Mouse (Mus musculus) intestine, embryonic 14.5 days (tissue): ENCODE data around the gene Larp1b. TPM values are rescaled to one million over a fixed set of nuclear protein-coding genes. Genes with fewer than 3 reads are reported as not detected.

Source experiments
- ATAC-seq: fragments of 200-750 bp; cut with Nextera tagmentation; replicated peaks from 2 replicates; pipeline ENCODE4 v1.8.0; 2017; ENCODE audit warnings: low read depth, moderate number of reproducible peaks, moderate TSS enrichment, moderate library complexity; ENCODE audit not compliant: low FRiP score, low TSS enrichment
- DNase-seq: peaks from one replicate; pipeline ENCODE4 v3.0.0-alpha.2; 2018; ENCODE audit warnings: low spot score
- H3K27ac ChIP-seq: fragments of 300-500 bp; sonication (generic); 2 replicates; pipeline ENCODE4 v1.5.1; 2014; ENCODE audit warnings: low read depth, mild to moderate bottlenecking, control low read depth
- H3K27me3 ChIP-seq: fragments of 300-500 bp; sonication (generic); replicated peaks from 2 replicates; pipeline ENCODE4 v1.6.1; 2014; ENCODE audit warnings: low read length, control low read depth; ENCODE audit not compliant: control insufficient read depth, insufficient read depth
- H3K36me3 ChIP-seq: fragments of 300-500 bp; sonication (generic); 2 replicates; pipeline ENCODE4 v1.6.1; 2014; ENCODE audit warnings: low read length, control low read depth; ENCODE audit not compliant: control insufficient read depth, insufficient read depth
- H3K4me1 ChIP-seq: fragments of 300-500 bp; sonication (generic); replicated peaks from 2 replicates; pipeline ENCODE4 v1.6.1; 2014; ENCODE audit warnings: low read length, control low read depth, mixed read lengths; ENCODE audit not compliant: control insufficient read depth, insufficient read depth
- H3K4me2 ChIP-seq: fragments of 300-500 bp; sonication (generic); 2 replicates; pipeline ENCODE4 v1.6.1; 2014; ENCODE audit warnings: low read length
- H3K4me3 ChIP-seq: fragments of 300-500 bp; sonication (generic); 2 replicates; pipeline ENCODE4 v1.5.1; 2014; ENCODE audit warnings: low read depth, low read length, control low read depth, mixed read lengths
- H3K9ac ChIP-seq: fragments of 300-500 bp; sonication (generic); 2 replicates; pipeline ENCODE4 v1.6.1; 2014; ENCODE audit warnings: mild to moderate bottlenecking, low read length
- H3K9me3 ChIP-seq: fragments of 300-500 bp; sonication (generic); 2 replicates; pipeline ENCODE4 v1.6.1; 2016; ENCODE audit warnings: low read length, control low read depth; ENCODE audit not compliant: control insufficient read depth
- WGBS: fragments of 180-500 bp; shearing (Covaris S2); extraction: QIAGEN DNeasy Blood & Tissue Kit; methylation state at CpG from one replicate; pipeline ENCODE4 v1.1.7; 2014; 5-methylcytosine and 5-hydroxymethylcytosine counted together
- polyA plus RNA-seq: library from polyadenylated mRNA; unstranded; fragments of >200 nt; fragmentation: Nextera tagmentation; extraction: Ambion mirVana; gene quantifications from 2 replicates; pipeline ENCODE4 v1.2.1, GENCODE M21; 2014

Gene Larp1b
- polyA plus RNA-seq, 1 experiment from 2014 or later = 6.2 TPM

GRCm38 (mm10) chr3:40952606-40953005 lies 3.0 kb downstream of the Larp1b start:
- H3K27ac ChIP-seq = no peak overlapping the region
- peaks cover 7% of the 10 kb centered on the region; the same call in 1 of the 2 replicates for H3K4me1 ChIP-seq
- DNase-seq (no peak), ATAC-seq (no peak)
- H3K4me3 ChIP-seq = no peak overlapping the region
- no peak overlapping the region for H3K4me2 ChIP-seq
- no peaks in the 10 kb centered on the region for H3K9me3 ChIP-seq
- H3K36me3 ChIP-seq = no peaks in the 10 kb centered on the region
- no peak overlapping the region for H3K9ac ChIP-seq
- peaks cover 8% of the 10 kb centered on the region; the same call in 1 of the 2 replicates for H3K27me3 ChIP-seq

GRCm38 (mm10) chr3:40954792-40955191 lies 5.2 kb downstream of the Larp1b start:
- Histone ChIP-seq H3K4me3 (no peak overlapping the region), H3K27ac (no peak overlapping the region)

GRCm38 (mm10) chr3:40958831-40959230 lies 9.2 kb downstream of the Larp1b start:
- Histone ChIP-seq H3K36me3 (no peaks in the 10 kb centered on the region), H3K27me3 (no peaks in the 10 kb centered on the region), H3K9me3 (no peaks in the 10 kb centered on the region), H3K9ac (no peak overlapping the region), H3K4me3 (no peak overlapping the region), H3K4me1 (no peaks in the 10 kb centered on the region), H3K27ac (no peak overlapping the region), H3K4me2 (no peak overlapping the region)
- ATAC-seq = no peak
- no peak for DNase-seq

More at GRCm38 (mm10) chr3:40954792-40955191, 5.2 kb downstream of the Larp1b start:
- no peak for ATAC-seq
- H3K4me1 ChIP-seq = peaks cover 7% of the 10 kb centered on the region; the same call in 1 of the 2 replicates
- no peak for DNase-seq
- no peak overlapping the region for H3K9ac ChIP-seq
- H3K9me3 ChIP-seq = no peaks in the 10 kb centered on the region
- no peaks in the 10 kb centered on the region; the same call in 1 of the 2 replicates for H3K27me3 ChIP-seq
- no peak overlapping the region for H3K4me2 ChIP-seq
- WGBS = 68% methylated on average over 1 of the region's 1 CpGs
- no peaks in the 10 kb centered on the region for H3K36me3 ChIP-seq

- H3K27me3 ChIP-seq = no peaks in the 10 kb centered on the region
- DNase-seq = no peak
- H3K36me3 ChIP-seq = no peaks in the 10 kb centered on the region
- no peak overlapping the region for H3K4me3 ChIP-seq
- H3K4me1 ChIP-seq = no peaks in the 10 kb centered on the region
- no peak overlapping the region for H3K4me2 ChIP-seq
- ATAC-seq = no peak
- no peak overlapping the region for H3K9ac ChIP-seq
- no peaks in the 10 kb centered on the region for H3K9me3 ChIP-seq
- no peak overlapping the region for H3K27ac ChIP-seq
These were observed 31.1 kb downstream of the Larp1b start for GRCm38 (mm10) chr3:40980758-40981157.

- Histone ChIP-seq H3K9ac (no peak overlapping the region), H3K4me3 (no peak overlapping the region), H3K4me2 (no peak overlapping the region), H3K27ac (no peak overlapping the region), H3K9me3 (no peaks in the 10 kb centered on the region), H3K4me1 (no peaks in the 10 kb centered on the region), H3K27me3 (no peaks in the 10 kb centered on the region), H3K36me3 (no peaks in the 10 kb centered on the region)
- DNase-seq (no peak), ATAC-seq (no peak)
- WGBS = 80% methylated on average over 5 of the region's 5 CpGs
These were observed 37.9 kb downstream of the Larp1b start for GRCm38 (mm10) chr3:40987539-40987938.

- Histone ChIP-seq H3K4me2 (no peak overlapping the region), H3K4me3 (no peak overlapping the region), H3K27me3 (no peaks in the 10 kb centered on the region), H3K4me1 (no peaks in the 10 kb centered on the region), H3K36me3 (no peaks in the 10 kb centered on the region), H3K9ac (no peak overlapping the region), H3K9me3 (no peaks in the 10 kb centered on the region), H3K27ac (no peak overlapping the region)
- WGBS = 81% methylated on average over 2 of the region's 2 CpGs
- ATAC-seq = no peak
- DNase-seq = no peak
These were observed 39.1 kb downstream of the Larp1b start for GRCm38 (mm10) chr3:40988722-40989121.

GRCm38 (mm10) chr3:40991541-40991940 lies 41.9 kb downstream of the Larp1b start:
- Histone ChIP-seq H3K27me3 (no peaks in the 10 kb centered on the region), H3K4me2 (no peak overlapping the region), H3K4me1 (no peaks in the 10 kb centered on the region), H3K4me3 (no peak overlapping the region), H3K36me3 (no peaks in the 10 kb centered on the region), H3K27ac (no peak overlapping the region), H3K9ac (no peak overlapping the region), H3K9me3 (no peaks in the 10 kb centered on the region)
- 49% methylated on average over 3 of the region's 3 CpGs for WGBS
- no peak for DNase-seq
- ATAC-seq = no peak

- no peaks in the 10 kb centered on the region for H3K9me3 ChIP-seq
- H3K27me3 ChIP-seq = no peaks in the 10 kb centered on the region
- DNase-seq (no peak), ATAC-seq (no peak)
- no peak overlapping the region for H3K9ac ChIP-seq
- H3K4me1 ChIP-seq = no peaks in the 10 kb centered on the region
- 68% methylated on average over 1 of the region's 1 CpGs for WGBS
- no peak overlapping the region for H3K27ac ChIP-seq
- H3K4me3 ChIP-seq = no peak overlapping the region
- H3K4me2 ChIP-seq = no peak overlapping the region
- no peaks in the 10 kb centered on the region for H3K36me3 ChIP-seq
These were observed 45.5 kb downstream of the Larp1b start for GRCm38 (mm10) chr3:40995161-40995560.

- Histone ChIP-seq H3K4me3 (no peak overlapping the region), H3K4me1 (no peaks in the 10 kb centered on the region), H3K9ac (no peak overlapping the region), H3K4me2 (no peak overlapping the region), H3K36me3 (no peaks in the 10 kb centered on the region), H3K9me3 (no peaks in the 10 kb centered on the region), H3K27ac (no peak overlapping the region), H3K27me3 (no peaks in the 10 kb centered on the region)
- no peak for DNase-seq
- ATAC-seq = no peak
- 80% methylated on average over 8 of the region's 8 CpGs for WGBS
These were observed 59.7 kb downstream of the Larp1b start for GRCm38 (mm10) chr3:41009315-41009714.
